Mouse (Mus musculus): Measurements from ENCODE around the gene Btg2.
A peak's percentile ranks its signal among the peaks of the same experiment; 100 is the strongest.

The Btg2 gene

GRCm38 (mm10) chr1:134078061-134078795, 692 bp downstream of the Btg2 start:
- DNase-seq (ENCODE audit: low read depth, low spot score), result no peak

- DNase-seq (ENCODE audit: low read depth, low spot score), result no peak
These were observed 1.4 kb downstream of the Btg2 start for GRCm38 (mm10) chr1:134077389-134078060.

- DNase-seq (ENCODE audit: low read depth, low spot score), result no peak
These were observed 2.1 kb downstream of the Btg2 start for GRCm38 (mm10) chr1:134076789-134077188.

- no peak for DNase-seq (ENCODE audit: low read depth, low spot score)
These were observed 3.4 kb downstream of the Btg2 start for GRCm38 (mm10) chr1:134075532-134075931.

GRCm38 (mm10) chr1:134074606-134075005, 4.3 kb downstream of the Btg2 start:
- DNase-seq (ENCODE audit: low read depth, low spot score), result no peak

GRCm38 (mm10) chr1:134074184-134074583, 4.7 kb downstream of the Btg2 start:
- DNase-seq (ENCODE audit: low read depth, low spot score), result no peak

DNA sequence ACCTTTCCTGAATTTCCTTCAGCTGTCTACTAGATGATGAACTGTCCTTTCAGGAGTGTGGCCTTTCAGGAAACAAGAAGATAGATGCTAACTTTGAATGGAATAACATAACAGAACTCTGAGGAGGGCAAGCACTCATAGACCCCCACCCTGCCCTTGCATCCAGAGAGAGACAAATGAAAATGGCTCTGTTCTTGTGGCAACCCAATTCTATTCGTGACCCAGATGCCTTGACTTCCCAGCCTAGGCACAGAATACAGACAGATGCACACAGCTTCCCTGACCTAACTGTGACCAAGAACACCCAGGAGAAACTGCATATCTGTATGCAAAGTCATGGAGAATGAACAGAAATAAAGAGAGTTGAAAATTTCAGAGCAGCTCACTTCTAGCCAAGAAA, 5.3 kb downstream of the Btg2 start:
- no peak for DNase-seq (ENCODE audit: low read depth, low spot score)

DNA sequence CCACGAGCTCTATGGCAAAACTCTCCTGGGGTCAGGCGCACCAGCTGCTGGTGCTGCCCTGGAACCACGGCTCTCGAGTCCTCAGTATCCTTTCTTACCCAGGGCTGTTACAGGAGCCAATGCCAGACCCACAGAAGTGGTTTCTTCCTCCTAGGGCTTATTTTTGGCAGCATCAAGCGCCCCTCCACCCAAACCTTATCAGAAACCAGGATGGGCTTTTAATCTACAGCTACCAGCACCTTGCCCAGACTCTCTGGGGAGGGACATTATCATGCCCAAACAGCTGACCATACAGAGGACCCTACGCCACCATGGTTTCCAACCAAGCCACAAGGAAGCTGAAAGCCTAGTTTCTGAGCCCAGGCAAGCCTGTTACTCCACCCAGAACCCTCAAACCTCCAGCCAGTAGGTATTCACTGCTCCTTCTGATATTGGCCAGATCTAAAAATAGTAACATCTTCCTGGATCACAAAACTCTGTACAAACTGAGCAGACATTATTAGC, 5.8 kb downstream of the Btg2 start:
- DNase-seq (ENCODE audit: low read depth, low spot score), result no peak

DNA sequence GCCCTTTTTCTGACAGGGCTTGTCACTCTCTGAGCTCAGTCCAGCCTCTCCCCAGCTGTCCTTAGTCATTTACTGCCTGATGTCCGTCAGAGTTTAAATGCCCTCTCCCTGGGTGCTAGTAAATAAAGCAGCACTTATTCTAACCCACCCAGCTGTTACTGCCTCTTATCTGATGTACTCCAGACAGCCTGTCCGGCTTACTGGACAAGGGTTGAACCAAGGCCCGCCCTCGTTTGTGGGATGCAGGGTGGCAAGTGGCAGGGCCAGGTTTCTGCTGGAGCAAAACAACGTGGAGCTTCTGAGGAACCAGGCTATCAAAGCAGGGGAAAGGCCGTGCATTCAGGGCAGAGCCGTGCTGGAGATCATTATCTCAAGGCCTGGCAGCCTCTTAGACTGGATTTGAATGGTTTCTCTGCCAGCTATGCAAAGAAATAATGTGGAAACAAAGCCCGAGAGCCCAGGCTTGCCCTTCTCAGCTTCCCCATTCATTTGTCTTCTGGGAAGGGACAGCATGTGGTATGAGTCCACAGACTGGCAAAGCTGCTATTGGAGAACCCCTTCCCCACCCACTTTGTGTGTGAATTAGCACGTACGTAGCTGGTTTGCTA, 7.4 kb downstream of the Btg2 start:
- no peak for DNase-seq (ENCODE audit: low read depth, low spot score)

- no peak for DNase-seq (ENCODE audit: low read depth, low spot score)
These were observed 8.7 kb downstream of the Btg2 start for GRCm38 (mm10) chr1:134070099-134070669.

GRCm38 (mm10) chr1:134067143-134067619, 11.7 kb downstream of the Btg2 start:
- no peak for DNase-seq (ENCODE audit: low read depth, low spot score)

GRCm38 (mm10) chr1:134066554-134066953, 12.4 kb downstream of the Btg2 start:
- no peak for DNase-seq (ENCODE audit: low read depth, low spot score)

DNA sequence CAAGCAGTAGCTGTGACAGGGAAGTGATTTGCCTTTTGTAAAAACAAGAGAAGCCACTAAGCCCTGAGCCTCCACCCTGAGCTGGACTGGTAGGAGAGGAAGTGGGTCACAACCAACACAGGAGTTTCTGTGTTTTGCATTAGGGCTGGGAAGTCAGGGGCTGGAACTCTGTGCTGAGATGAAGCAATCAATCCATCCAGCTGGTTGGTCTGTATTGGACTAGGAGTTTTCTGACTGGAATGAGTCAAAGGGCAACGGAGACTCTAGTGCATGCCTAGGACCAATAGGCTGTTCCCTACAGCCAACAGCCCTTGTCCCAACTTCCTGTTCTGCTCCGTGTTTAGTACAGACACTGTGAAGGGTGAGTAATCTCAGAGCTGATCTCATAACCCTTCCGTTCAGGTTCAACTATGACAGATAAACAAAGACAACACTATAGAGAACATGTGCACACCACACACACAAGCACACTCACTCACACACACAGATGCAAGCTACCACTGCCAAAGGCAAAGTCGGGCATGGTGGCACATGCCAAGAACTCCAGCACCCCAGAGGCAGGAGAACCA, 13.6 kb downstream of the Btg2 start:
- DNase-seq (ENCODE audit: low read depth, low spot score), result no peak

- DNase-seq (ENCODE audit: low read depth, low spot score), result no peak
These were observed 14.6 kb downstream of the Btg2 start for GRCm38 (mm10) chr1:134064296-134064831.

DNA sequence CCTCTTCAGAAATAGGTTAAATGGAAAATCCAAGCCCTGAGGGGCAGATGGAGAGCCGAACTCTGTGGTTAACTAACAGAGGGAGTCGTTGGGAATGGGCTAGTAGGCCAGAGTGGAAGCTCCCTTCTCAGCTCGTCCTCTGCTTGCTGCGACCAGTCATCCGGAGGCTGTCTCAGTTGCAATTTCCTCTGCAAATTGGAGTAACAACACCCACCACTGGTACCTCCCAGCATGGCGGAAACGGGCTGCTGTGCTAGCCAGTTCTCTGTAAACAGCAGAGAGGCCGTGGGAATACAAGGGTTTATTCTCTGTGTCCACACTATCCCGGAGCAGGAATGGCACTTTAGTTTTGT, 15.2 kb downstream of the Btg2 start:
- DNase-seq (ENCODE audit: low read depth, low spot score), result no peak

DNA sequence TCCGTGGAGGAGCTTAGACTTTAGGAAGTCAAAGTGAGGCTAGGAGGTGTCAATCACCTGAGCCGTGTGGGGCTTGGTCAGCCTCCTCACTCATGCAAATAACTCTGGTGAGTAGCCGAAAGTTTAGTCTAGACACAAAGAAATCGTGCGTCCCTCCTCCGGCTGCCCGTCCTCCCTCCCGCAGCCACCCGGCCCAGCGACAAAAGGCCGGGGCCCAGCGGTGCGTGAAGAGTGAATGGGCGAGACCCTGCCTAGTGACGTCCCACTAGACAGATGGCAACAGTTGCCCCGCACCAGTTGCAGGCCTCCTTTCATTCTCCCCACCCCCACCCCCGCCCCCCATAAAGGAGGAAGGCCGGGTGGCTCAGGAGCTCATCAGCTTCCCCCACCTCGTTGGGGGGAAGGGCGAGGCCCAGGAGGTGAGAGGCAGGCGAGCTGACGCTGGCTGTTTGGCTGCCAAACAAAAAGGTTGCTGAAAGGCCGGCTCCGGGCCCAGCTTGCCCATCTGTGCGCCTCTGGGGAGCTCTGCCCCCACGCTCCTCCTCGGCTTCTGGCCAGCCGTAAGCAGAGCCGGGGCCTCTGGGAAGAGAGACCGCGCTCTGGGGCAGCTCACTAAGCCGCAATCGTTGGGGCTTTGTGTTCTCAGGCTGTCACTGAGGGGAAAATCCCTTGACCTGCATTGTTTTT, 15.7 kb downstream of the Btg2 start:
- DNase-seq (ENCODE audit: low read depth, low spot score), result no peak

DNA sequence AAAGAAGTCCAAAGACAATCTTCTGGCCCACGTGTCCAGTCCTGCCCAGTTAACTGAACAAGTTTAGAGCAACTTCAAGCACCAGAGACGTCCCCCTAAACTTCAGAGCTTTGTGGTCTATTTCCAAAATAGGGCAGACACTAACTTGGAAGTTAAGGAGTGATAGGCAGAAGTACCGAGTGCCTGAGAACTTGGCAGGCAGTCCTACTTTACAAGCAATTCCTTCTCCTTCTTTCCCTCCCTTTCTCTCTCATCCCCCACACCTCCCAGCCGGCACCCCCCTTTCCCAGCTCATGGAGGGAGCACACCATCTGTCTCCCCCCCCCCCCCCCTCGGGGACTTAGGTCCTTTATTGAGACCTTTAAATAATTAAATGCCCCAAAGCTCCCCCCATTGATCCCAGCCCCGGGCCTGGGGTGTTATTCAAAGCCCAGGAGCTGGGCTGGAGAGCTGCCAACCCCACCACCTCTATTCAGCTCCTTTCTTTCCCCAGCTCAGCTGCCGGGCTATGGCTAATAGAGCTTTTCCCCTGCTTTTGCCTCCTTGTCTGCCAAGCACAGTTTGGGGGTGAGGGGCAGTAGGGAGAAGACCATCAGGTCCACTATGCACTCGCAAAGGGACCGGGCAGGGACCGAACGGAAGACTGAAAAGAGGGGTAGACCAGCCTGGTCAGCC, 16.4 kb downstream of the Btg2 start:
- DNase-seq (ENCODE audit: low read depth, low spot score), result no peak

DNA sequence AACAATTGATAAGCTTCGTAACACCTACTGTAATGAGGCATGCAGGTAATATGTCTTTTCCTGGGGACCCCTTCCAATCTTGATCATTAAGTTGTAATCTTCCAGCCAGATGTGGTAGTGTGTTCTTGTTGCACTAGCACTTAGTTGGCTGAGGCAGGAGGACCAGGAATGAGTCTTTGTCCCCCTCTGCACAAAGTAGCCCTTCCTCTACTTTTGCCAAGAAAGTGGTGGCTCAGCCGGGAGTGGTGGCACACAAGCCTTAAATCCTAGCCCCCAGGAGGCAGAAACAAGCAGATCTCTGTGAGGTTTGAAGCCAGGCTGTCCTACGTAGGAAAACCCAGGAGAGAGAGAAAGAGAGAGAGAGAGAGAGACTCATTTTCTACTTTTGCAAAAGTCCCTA, 17.0 kb downstream of the Btg2 start:
- no peak for DNase-seq (ENCODE audit: low read depth, low spot score)

DNA sequence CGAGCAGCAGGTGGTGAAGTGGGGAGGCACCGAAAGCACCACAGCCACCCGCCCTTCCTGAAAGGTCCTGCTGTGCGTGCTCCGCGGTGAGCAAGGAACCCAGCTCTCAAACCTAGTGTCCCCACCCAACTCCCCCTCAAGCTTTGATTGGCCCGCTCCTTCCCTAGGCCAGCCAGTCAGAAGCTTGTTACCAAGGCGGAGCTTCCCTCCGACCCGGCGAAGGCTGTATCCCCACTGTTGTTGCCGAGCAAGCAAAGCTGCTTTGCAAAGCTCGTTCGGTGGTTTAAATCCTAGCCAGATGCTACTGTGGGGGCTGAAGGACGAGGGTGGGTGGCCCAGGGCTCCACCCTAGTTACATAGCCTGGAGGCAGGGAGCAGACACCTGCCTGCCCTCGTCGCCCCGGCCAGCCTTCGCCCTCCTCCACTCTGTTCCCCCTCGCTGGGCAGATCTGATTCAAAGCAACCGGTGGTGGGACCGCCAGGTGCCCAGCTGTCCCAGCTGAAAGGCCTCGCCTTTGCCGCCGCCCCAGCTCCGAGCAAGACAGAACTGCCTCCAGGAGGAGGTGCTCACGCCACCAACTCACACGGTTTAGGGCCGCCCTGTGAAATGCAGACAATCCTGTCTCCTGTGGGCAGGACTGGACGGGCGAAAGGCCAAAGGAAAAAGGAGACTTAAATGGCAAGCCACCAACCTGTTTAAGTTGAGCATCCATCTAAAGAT, 17.9 kb downstream of the Btg2 start:
- peak; percentile 92 for DNase-seq (ENCODE audit: low read depth, low spot score)
